Mouse (Mus musculus) lung, adult 2 months (tissue): Measurements from ENCODE around the gene Cul4b.

Experiments used
- CTCF ChIP-seq: fragments of 200-500 bp; IDR thresholded peaks from 2 replicates; pipeline ENCODE4 v1.5.1; 2011; ENCODE audit warnings: mild to moderate bottlenecking, low read length, control low read depth; ENCODE audit not compliant: insufficient read depth
- POLR2A ChIP-seq: fragments of 200-500 bp; IDR thresholded peaks from 2 replicates; pipeline ENCODE4 v1.6.1; 2011; ENCODE audit warnings: low read depth, mild to moderate bottlenecking, control low read depth, low read length, borderline replicate concordance; ENCODE audit errors: extremely low read depth

DNA sequence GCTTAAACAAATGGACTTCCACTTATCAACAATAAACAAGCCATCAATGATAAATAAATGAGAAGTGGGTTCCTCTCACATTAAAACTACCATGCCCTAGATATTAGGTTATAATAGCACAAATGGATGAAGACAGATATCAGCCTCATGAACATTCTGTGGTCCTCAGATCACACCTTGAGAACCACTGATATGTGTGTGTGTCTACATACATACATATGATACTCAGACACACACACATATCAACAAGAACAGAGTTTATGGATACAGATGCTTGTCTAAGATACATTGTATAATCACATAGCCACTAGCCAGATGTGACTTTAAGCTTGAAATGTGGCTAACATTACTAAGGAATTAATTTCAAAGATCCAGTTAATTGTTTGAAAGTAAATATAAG, 7.3 kb upstream of the Cul4b start:
- TF ChIP-seq POLR2A: no peak
- no peak for TF ChIP-seq CTCF
